Mouse (Mus musculus) T-cell, adult 2 months (primary cell): Measurements from ENCODE around the gene Endod1.

ENCODE experiments used
- DNase-seq: peaks from one replicate; pipeline ENCODE4 v3.0.0; 2022; ENCODE audit warnings: low spot score

The Endod1 gene

DNA sequence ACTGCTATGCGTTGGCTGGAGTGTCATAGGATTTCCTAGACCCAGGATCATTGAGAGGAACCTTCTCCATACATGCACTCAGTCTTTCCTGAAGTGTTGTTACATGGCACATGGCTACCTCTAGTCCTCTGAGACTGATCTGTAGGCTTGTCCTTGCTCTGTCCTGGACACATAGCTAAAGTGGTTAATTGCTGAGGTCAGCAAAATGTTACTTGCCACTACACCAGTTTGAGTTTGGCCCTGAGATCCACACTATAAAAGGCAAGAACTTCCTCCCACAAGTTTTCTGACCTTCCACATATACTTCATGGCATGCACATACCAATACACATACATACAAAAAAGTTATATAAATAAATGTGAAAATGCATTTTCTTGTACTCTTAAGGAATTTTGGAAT, 64.7 kb downstream of the Endod1 start:
- no peak for DNase-seq

DNA sequence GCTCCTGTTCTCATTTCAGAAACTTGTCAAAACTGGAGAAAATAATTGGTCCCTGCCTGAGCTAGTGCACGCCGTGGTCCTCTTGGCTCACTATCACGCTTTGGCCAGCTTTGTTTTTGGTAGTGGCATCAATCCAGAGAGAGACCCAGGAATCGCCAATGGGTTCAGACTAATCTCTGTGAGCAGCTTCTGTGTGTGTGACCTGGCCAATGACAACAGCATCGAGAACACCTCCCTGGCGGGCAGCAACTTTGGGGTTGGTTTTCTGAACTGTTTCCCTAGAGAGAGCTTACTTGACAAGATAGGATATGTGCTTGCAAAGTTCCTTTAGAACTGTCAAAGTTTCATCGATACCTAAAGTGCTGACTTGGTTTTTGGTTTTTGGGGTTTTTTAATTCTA, 66.8 kb downstream of the Endod1 start:
- no peak for DNase-seq

GRCm38 (mm10) chr9:14313968-14314367, 67.3 kb downstream of the Endod1 start:
- no peak for DNase-seq

- DNase-seq: no peak
Observed at GRCm38 (mm10) chr9:14307341-14307740, 74.0 kb downstream of the Endod1 start.

DNA sequence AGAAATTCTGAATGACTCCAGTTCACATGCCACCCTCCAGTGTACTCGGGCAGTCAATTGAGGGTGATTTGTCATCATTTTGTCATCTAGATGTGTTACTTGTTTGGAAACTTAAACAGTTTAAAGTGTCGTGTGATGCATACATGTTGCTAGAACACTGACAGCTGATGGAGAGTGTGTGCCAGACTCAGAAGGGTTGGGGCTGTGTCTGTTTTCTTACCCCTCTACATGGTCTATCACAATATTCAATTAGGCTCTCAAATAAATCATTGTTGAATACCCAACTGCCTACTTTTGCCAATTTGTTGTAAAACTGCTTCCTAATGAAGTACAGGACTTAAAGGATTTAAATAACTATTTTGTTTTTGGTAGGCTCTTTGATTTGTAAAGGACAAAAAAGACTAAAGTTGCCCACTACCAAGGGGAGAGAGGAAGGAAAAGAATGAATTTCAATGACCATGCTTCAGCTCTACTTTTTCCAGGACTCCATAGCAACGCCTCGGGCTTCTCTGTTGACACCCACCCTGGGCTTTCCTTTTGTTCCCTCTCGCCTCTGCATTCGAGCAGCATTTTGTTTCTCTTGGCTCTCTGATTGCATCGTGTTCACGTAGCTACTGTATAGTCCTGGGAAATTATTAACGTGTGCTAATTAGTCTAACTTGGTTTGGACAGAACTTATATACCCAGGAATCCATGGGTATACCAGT, 76.9 kb downstream of the Endod1 start:
- no peak for DNase-seq
